Mouse (Mus musculus) liver, embryonic 13.5 days (tissue): ENCODE measurements at regions not wholly inside any gene's neighbourhood (a gene's known extent, or its start where the extent isn't known, plus 50 kb on each side); places are given as distances from the start of the nearest gene placed in this dataset.
"Not testable (repeated sequence)": the region's sequence is repeated elsewhere in the genome, so short reads cannot be mapped to it uniquely, and the experiment has no call there.

Source experiments
- ATAC-seq: fragments of 200-750 bp; cut with Nextera tagmentation; 2 replicates; pipeline ENCODE4 v1.8.0; 2017; ENCODE audit warnings: low read depth, mild to moderate bottlenecking, moderate number of reproducible peaks, moderate library complexity
- DNase-seq: peaks from one replicate; pipeline ENCODE4 v3.0.0; 2022
- H3K27ac ChIP-seq: fragments of 300-500 bp; sonication (generic); 2 replicates; pipeline ENCODE4 v1.5.1; 2015; ENCODE audit warnings: moderate library complexity, mild to moderate bottlenecking, inconsistent platforms
- H3K27me3 ChIP-seq: fragments of 300-500 bp; sonication (generic); 2 replicates; pipeline ENCODE4 v1.6.1; 2015; ENCODE audit warnings: mild to moderate bottlenecking, inconsistent platforms
- H3K36me3 ChIP-seq: fragments of 300-500 bp; sonication (generic); 2 replicates; pipeline ENCODE4 v1.6.1; 2015; ENCODE audit warnings: mild to moderate bottlenecking, inconsistent platforms
- H3K4me1 ChIP-seq: fragments of 300-500 bp; sonication (generic); replicated peaks from 2 replicates; pipeline ENCODE4 v1.6.1; 2015; ENCODE audit warnings: inconsistent platforms
- H3K4me2 ChIP-seq: fragments of 300-500 bp; sonication (generic); 2 replicates; pipeline ENCODE4 v1.6.1; 2015; ENCODE audit warnings: inconsistent platforms, mild to moderate bottlenecking, moderate library complexity
- H3K4me3 ChIP-seq: fragments of 300-500 bp; sonication (generic); replicated peaks from 2 replicates; pipeline ENCODE4 v1.5.1; 2015; ENCODE audit warnings: mild to moderate bottlenecking, inconsistent platforms
- H3K9ac ChIP-seq: fragments of 300-500 bp; sonication (generic); 2 replicates; pipeline ENCODE4 v1.6.1; 2015; ENCODE audit warnings: mild to moderate bottlenecking, inconsistent platforms
- H3K9me3 ChIP-seq: fragments of 300-500 bp; sonication (generic); replicated peaks from 2 replicates; pipeline ENCODE4 v1.6.1; 2016; ENCODE audit warnings: inconsistent platforms
- whole genome bisulfite sequencing: fragments of 180-500 bp; shearing (Covaris S2); methylation state at CpG from one replicate; pipeline ENCODE4 v1.1.7; 2015; ENCODE audit not compliant: insufficient replicate concordance; 5-methylcytosine and 5-hydroxymethylcytosine counted together

- no peak overlapping the region for H3K4me3 ChIP-seq
- H3K9ac ChIP-seq: no peak overlapping the region
- no peak for ATAC-seq
- H3K36me3 ChIP-seq: no peaks in the 10 kb centered on the region
- H3K4me2 ChIP-seq: no peak overlapping the region
- H3K27me3 ChIP-seq: no peaks in the 10 kb centered on the region
- H3K27ac ChIP-seq: no peak overlapping the region
- 64% methylated on average over 5 of the region's 5 CpGs for WGBS
- no peaks in the 10 kb centered on the region for H3K9me3 ChIP-seq
- no peaks in the 10 kb centered on the region for H3K4me1 ChIP-seq
- DNase-seq: no peak
Measured at GRCm38 (mm10) chr3:152040751-152041150, 125.3 kb downstream of the Gipc2 start.

GRCm38 (mm10) chr3:152036819-152037218 lies 129.2 kb downstream of the Gipc2 start:
- H3K4me3 ChIP-seq, H3K9me3 ChIP-seq, H3K27ac ChIP-seq, ATAC-seq, DNase-seq, H3K27me3 ChIP-seq, H3K4me1 ChIP-seq, H3K4me2 ChIP-seq, H3K36me3 ChIP-seq, H3K9ac ChIP-seq: not testable (repeated sequence)
- 58% methylated on average over 5 of the region's 5 CpGs for WGBS

DNA sequence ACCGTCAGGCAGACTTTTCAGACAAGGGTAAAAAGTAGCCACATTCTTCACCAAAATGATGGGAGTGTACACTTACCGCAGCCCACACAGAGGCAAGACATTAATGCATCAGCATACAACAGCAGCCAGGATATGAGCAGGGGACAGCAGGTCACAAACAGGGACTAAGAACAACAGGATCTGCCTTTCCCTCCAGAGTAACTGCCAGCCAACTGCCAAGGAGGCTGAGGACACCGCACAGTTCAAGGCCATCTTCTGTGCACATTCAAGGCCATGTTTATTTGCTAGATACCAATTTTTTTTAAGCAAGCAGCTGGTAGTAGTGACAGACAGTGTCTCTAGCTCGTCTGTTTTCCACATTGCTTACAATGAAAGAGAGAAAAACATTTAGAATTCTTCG lies 130.6 kb downstream of the Gipc2 start:
- ATAC-seq (no peak), DNase-seq (no peak)
- no peak overlapping the region for H3K27ac ChIP-seq
- no peak overlapping the region for H3K4me2 ChIP-seq
- H3K9ac ChIP-seq: no peak overlapping the region
- H3K4me1 ChIP-seq: no peaks in the 10 kb centered on the region
- no peaks in the 10 kb centered on the region for H3K36me3 ChIP-seq
- WGBS: 60% methylated on average over 5 of the region's 5 CpGs
- H3K27me3 ChIP-seq: no peaks in the 10 kb centered on the region
- H3K9me3 ChIP-seq: no peaks in the 10 kb centered on the region
- no peak overlapping the region for H3K4me3 ChIP-seq

- 64% methylated on average over 10 of the region's 10 CpGs for WGBS
- Histone ChIP-seq H3K27me3 (no peaks in the 10 kb centered on the region), H3K4me2 (no peak overlapping the region), H3K9ac (no peak overlapping the region), H3K4me3 (no peak overlapping the region), H3K36me3 (no peaks in the 10 kb centered on the region), H3K9me3 (no peaks in the 10 kb centered on the region), H3K27ac (no peak overlapping the region), H3K4me1 (no peaks in the 10 kb centered on the region)
- ATAC-seq (no peak), DNase-seq (no peak)
Measured at GRCm38 (mm10) chr3:152034686-152035085, 131.3 kb downstream of the Gipc2 start.

- DNase-seq: no peak
- H3K4me2 ChIP-seq: no peak overlapping the region
- no peak overlapping the region for H3K27ac ChIP-seq
- H3K9me3 ChIP-seq: no peaks in the 10 kb centered on the region
- WGBS: 47% methylated on average over 2 of the region's 2 CpGs
- H3K27me3 ChIP-seq: no peaks in the 10 kb centered on the region
- H3K36me3 ChIP-seq: no peaks in the 10 kb centered on the region
- no peak overlapping the region for H3K9ac ChIP-seq
- no peaks in the 10 kb centered on the region for H3K4me1 ChIP-seq
- no peak for ATAC-seq
- no peak overlapping the region for H3K4me3 ChIP-seq
Measured at GRCm38 (mm10) chr3:152034221-152034620, 131.8 kb downstream of the Gipc2 start.

DNA sequence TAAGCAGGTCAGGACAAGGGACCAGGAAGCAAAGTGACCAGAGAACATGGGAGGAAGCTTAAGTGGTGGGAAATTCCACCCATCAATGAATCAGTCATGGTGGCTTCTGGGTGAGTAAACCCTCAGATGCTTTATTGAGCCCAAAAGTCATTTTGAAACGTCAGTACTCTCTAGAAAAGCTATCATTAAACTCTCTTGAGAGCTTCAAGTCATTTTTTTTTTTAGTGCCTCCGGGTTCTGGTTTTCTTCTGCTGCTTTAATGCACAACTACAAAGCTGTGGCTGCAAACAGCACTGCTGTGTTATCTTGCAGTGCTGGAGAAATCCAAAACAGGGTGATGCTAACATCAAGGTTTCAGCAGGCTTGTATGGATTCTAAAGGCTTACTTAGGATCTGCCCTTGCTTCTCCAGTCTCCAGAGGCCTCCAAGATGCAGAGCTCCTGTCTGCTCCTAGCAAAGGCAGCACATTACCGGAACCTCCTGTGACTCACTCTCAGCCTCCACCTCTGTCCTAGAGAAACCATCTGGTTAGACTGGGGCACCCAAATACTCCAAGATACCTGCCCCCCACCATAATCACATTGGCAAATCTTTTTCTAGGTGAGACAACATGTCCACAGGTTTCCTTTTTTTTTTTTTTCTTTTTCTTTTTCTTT lies 133.2 kb downstream of the Gipc2 start:
- ATAC-seq (no peak), DNase-seq (no peak)
- Histone ChIP-seq H3K4me3 (no peak overlapping the region), H3K9ac (no peak overlapping the region), H3K4me2 (no peak overlapping the region), H3K9me3 (no peaks in the 10 kb centered on the region), H3K27me3 (no peaks in the 10 kb centered on the region), H3K36me3 (no peaks in the 10 kb centered on the region), H3K27ac (no peak overlapping the region), H3K4me1 (no peaks in the 10 kb centered on the region)
- 48% methylated on average over 3 of the region's 3 CpGs for WGBS

- no peak overlapping the region for H3K4me2 ChIP-seq
- WGBS: 40% methylated on average over 1 of the region's 1 CpGs
- H3K9ac ChIP-seq: no peak overlapping the region
- H3K36me3 ChIP-seq: no peaks in the 10 kb centered on the region
- H3K27ac ChIP-seq: no peak overlapping the region
- no peaks in the 10 kb centered on the region for H3K4me1 ChIP-seq
- no peak for ATAC-seq
- no peaks in the 10 kb centered on the region for H3K9me3 ChIP-seq
- no peaks in the 10 kb centered on the region for H3K27me3 ChIP-seq
- no peak for DNase-seq
- no peak overlapping the region for H3K4me3 ChIP-seq
Measured at GRCm38 (mm10) chr3:152028695-152029094, 137.3 kb downstream of the Gipc2 start.

- no peaks in the 10 kb centered on the region for H3K9me3 ChIP-seq
- no peak for ATAC-seq
- no peak for DNase-seq
Measured at GRCm38 (mm10) chr3:152026034-152026433, 140.0 kb downstream of the Gipc2 start.

GRCm38 (mm10) chr3:152025122-152025521 lies 140.9 kb downstream of the Gipc2 start:
- WGBS: 64% methylated on average over 8 of the region's 8 CpGs
- Histone ChIP-seq H3K9me3 (no peaks in the 10 kb centered on the region), H3K27me3 (no peaks in the 10 kb centered on the region), H3K4me1 (no peaks in the 10 kb centered on the region), H3K4me3 (no peak overlapping the region), H3K36me3 (no peaks in the 10 kb centered on the region), H3K27ac (no peak overlapping the region), H3K4me2 (no peak overlapping the region), H3K9ac (no peak overlapping the region)
- DNase-seq (no peak), ATAC-seq (no peak)

More at GRCm38 (mm10) chr3:152026034-152026433, 140.0 kb downstream of the Gipc2 start:
- Histone ChIP-seq H3K36me3 (no peaks in the 10 kb centered on the region), H3K4me1 (no peaks in the 10 kb centered on the region), H3K27me3 (no peaks in the 10 kb centered on the region), H3K27ac (no peak overlapping the region), H3K4me3 (no peak overlapping the region), H3K4me2 (no peak overlapping the region), H3K9ac (no peak overlapping the region)
- WGBS: 71% methylated on average over 4 of the region's 4 CpGs

DNA sequence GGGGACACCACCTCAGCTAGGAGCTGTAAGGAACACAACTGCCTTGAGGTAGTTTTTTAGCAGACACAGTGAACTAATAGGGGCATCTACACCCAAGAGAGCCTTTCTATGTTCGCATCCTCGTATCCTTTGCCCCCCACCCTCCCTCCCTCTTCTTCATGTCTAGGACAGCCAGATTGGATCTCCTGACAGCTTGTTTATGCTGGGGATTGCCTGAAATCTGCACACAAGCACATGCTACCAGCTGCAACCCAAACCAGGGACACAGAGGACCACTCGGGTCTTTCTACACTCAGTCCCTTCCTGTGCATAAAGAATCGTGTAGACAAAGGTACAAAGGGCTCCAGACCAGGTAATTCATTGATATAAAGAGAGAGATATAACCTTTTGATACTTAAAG lies 159.3 kb downstream of the Gipc2 start:
- no peaks in the 10 kb centered on the region for H3K36me3 ChIP-seq
- H3K9me3 ChIP-seq: no peaks in the 10 kb centered on the region
- H3K4me2 ChIP-seq: no peak overlapping the region
- WGBS: 58% methylated on average over 4 of the region's 4 CpGs
- H3K4me1 ChIP-seq: no peaks in the 10 kb centered on the region
- DNase-seq (no peak), ATAC-seq (no peak)
- H3K9ac ChIP-seq: no peak overlapping the region
- no peak overlapping the region for H3K27ac ChIP-seq
- H3K4me3 ChIP-seq: no peak overlapping the region
- no peaks in the 10 kb centered on the region for H3K27me3 ChIP-seq

GRCm38 (mm10) chr3:152005366-152006025 lies 160.5 kb downstream of the Gipc2 start:
- no peaks in the 10 kb centered on the region for H3K9me3 ChIP-seq
- no peaks in the 10 kb centered on the region for H3K27me3 ChIP-seq
- H3K36me3 ChIP-seq: no peaks in the 10 kb centered on the region
- ATAC-seq (no peak), DNase-seq (no peak)
- H3K4me3 ChIP-seq: no peak overlapping the region
- WGBS: 58% methylated on average over 3 of the region's 3 CpGs
- no peaks in the 10 kb centered on the region for H3K4me1 ChIP-seq
- H3K9ac ChIP-seq: no peak overlapping the region
- no peak overlapping the region for H3K27ac ChIP-seq
- H3K4me2 ChIP-seq: no peak overlapping the region

DNA sequence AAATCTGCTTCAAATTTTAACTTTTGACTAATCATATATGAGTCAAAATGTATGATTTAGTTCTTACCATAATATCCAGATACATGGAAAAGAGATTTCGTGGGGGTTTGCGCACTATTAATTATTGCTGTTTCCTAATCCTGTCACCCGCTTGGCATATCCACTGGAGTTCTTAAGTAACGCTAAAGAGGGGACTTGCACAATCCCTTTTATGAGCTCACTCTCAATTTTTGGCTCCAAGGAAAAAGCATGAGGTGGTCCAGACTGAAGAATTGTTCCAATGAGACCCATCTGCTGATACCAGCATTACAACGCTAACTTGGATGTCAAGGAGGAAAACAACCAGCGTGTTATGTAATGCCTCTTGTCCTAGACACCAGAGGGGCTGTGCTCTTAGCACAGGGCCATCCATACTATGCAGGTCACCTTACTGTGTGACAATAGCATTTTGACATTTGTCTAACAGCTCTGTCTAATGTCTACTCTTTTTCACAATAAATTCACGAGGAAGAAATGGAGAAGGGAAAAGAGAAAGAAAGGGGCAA lies 161.5 kb downstream of the Gipc2 start:
- ATAC-seq (no peak), DNase-seq (no peak)
- Histone ChIP-seq H3K4me3 (no peak overlapping the region), H3K27ac (no peak overlapping the region), H3K9ac (no peak overlapping the region), H3K4me2 (no peak overlapping the region), H3K36me3 (no peaks in the 10 kb centered on the region), H3K4me1 (no peaks in the 10 kb centered on the region), H3K27me3 (no peaks in the 10 kb centered on the region), H3K9me3 (no peaks in the 10 kb centered on the region)
- WGBS: 72% methylated on average over 7 of the region's 7 CpGs
